Mouse (Mus musculus) hindbrain, embryonic 16.5 days (tissue): Measurements from ENCODE around the gene Dnmt3a. TPM values are rescaled to one million over a fixed set of nuclear protein-coding genes. Genes with fewer than 3 reads are reported as not detected.
A peak's percentile ranks its signal among the peaks of the same experiment; 100 is the strongest.

ENCODE experiments used
- ATAC-seq: fragments of 200-750 bp; cut with Nextera tagmentation; 2 replicates; pipeline ENCODE4 v1.8.0; 2017; ENCODE audit warnings: moderate TSS enrichment, moderate library complexity
- H3K27ac ChIP-seq: fragments of 300-500 bp; sonication (generic); 2 replicates; pipeline ENCODE4 v1.5.1; 2014; ENCODE audit warnings: low read depth, mild to moderate bottlenecking, control low read depth, low read length, moderate library complexity
- H3K27me3 ChIP-seq: fragments of 300-500 bp; sonication (generic); replicated peaks from 2 replicates; pipeline ENCODE4 v1.6.1; 2014; ENCODE audit warnings: low read length; ENCODE audit not compliant: control insufficient read depth, insufficient read depth
- H3K36me3 ChIP-seq: fragments of 300-500 bp; sonication (generic); 2 replicates; pipeline ENCODE4 v1.6.1; 2014; ENCODE audit warnings: mild to moderate bottlenecking, low read length, moderate library complexity, mixed read lengths; ENCODE audit not compliant: control insufficient read depth, insufficient read depth
- H3K4me1 ChIP-seq: fragments of 300-500 bp; sonication (generic); 2 replicates; pipeline ENCODE4 v1.6.1; 2014; ENCODE audit warnings: low read depth, low read length; ENCODE audit not compliant: control insufficient read depth, insufficient read depth
- H3K4me2 ChIP-seq: fragments of 300-500 bp; sonication (generic); 2 replicates; pipeline ENCODE4 v1.6.1; 2014; ENCODE audit warnings: mild to moderate bottlenecking, low read length, control low read depth, moderate library complexity
- H3K4me3 ChIP-seq: fragments of 300-500 bp; sonication (generic); 2 replicates; pipeline ENCODE4 v1.5.1; 2014; ENCODE audit warnings: mild to moderate bottlenecking, low read length, control low read depth, moderate library complexity
- H3K9ac ChIP-seq: fragments of 300-500 bp; sonication (generic); 2 replicates; pipeline ENCODE4 v1.6.1; 2014; ENCODE audit warnings: low read depth, mild to moderate bottlenecking, control low read depth, low read length, moderate library complexity
- H3K9me3 ChIP-seq: fragments of 300-500 bp; sonication (generic); 2 replicates; pipeline ENCODE4 v1.6.1; 2014; ENCODE audit warnings: mild to moderate bottlenecking, low read length, moderate library complexity; ENCODE audit not compliant: control insufficient read depth
- WGBS: fragments of 180-500 bp; shearing (Covaris S2); extraction: QIAGEN DNeasy Blood & Tissue Kit; methylation state at CpG from one replicate; pipeline ENCODE4 v1.1.7; 2014; 5-methylcytosine and 5-hydroxymethylcytosine counted together
- polyA plus RNA-seq: library from polyadenylated mRNA; unstranded; fragments of >200 nt; fragmentation: Nextera tagmentation; extraction: Ambion mirVana; gene quantifications from 2 replicates; pipeline ENCODE4 v1.2.1, GENCODE M21; 2015

Gene Dnmt3a
- polyA plus RNA-seq, 1 experiment from 2014 or later, result 104 TPM

- H3K4me3 ChIP-seq, result no peak overlapping the region
- no peak for ATAC-seq
- H3K27me3 ChIP-seq, result no peaks in the 10 kb centered on the region
- no peak overlapping the region; the same call in 1 of the 2 replicates for H3K9ac ChIP-seq
- H3K36me3 ChIP-seq, result peaks cover 23% of the 10 kb centered on the region
- 0 out of 2 replicates have a peak overlapping the region, but pooled peaks have one; percentile 48 for H3K27ac ChIP-seq
- H3K4me2 ChIP-seq, result peak overlapping the region; percentile 72
- H3K9me3 ChIP-seq, result no peaks in the 10 kb centered on the region
- 58% methylated on average over 6 of the region's 6 CpGs for WGBS
- peaks cover 45% of the 10 kb centered on the region for H3K4me1 ChIP-seq
Measured at GRCm38 (mm10) chr12:3893335-3893734, 87.5 kb downstream of the Dnmt3a start.

- Histone ChIP-seq H3K9me3 (no peaks in the 10 kb centered on the region), H3K36me3 (peaks cover 31% of the 10 kb centered on the region), H3K4me2 (no peak overlapping the region), H3K27ac (no peak overlapping the region), H3K4me1 (peaks cover 33% of the 10 kb centered on the region), H3K9ac (no peak overlapping the region), H3K4me3 (no peak overlapping the region), H3K27me3 (no peaks in the 10 kb centered on the region)
- no peak for ATAC-seq
- 55% methylated on average over 7 of the region's 7 CpGs for WGBS
Measured at GRCm38 (mm10) chr12:3894525-3894924, 88.7 kb downstream of the Dnmt3a start.

GRCm38 (mm10) chr12:3897057-3897545 lies 91.3 kb downstream of the Dnmt3a start:
- Histone ChIP-seq H3K4me2 (no peak overlapping the region), H3K27ac (no peak overlapping the region), H3K9ac (no peak overlapping the region), H3K36me3 (peaks cover 50% of the 10 kb centered on the region), H3K4me3 (no peak overlapping the region), H3K27me3 (no peaks in the 10 kb centered on the region), H3K9me3 (no peaks in the 10 kb centered on the region), H3K4me1 (peaks cover 16% of the 10 kb centered on the region)
- ATAC-seq, result no peak
- WGBS, result 92% methylated on average over 9 of the region's 9 CpGs

- H3K4me3 ChIP-seq, result no peak overlapping the region
- no peak overlapping the region for H3K4me2 ChIP-seq
- peaks cover 62% of the 10 kb centered on the region for H3K36me3 ChIP-seq
- ATAC-seq, result no peak
- 0 out of 2 replicates have a peak, but pooled peaks cover 3% of the 10 kb centered on the region for H3K4me1 ChIP-seq
- H3K9ac ChIP-seq, result no peak overlapping the region
- H3K9me3 ChIP-seq, result no peaks in the 10 kb centered on the region
- no peak overlapping the region for H3K27ac ChIP-seq
- 94% methylated on average over 2 of the region's 2 CpGs for WGBS
- H3K27me3 ChIP-seq, result no peaks in the 10 kb centered on the region
Measured at GRCm38 (mm10) chr12:3898811-3899210, 93.0 kb downstream of the Dnmt3a start.

GRCm38 (mm10) chr12:3905436-3905835 lies 99.6 kb downstream of the Dnmt3a start:
- Histone ChIP-seq H3K9ac (no peak overlapping the region), H3K4me1 (no peaks in the 10 kb centered on the region), H3K36me3 (peaks cover 42% of the 10 kb centered on the region), H3K27me3 (no peaks in the 10 kb centered on the region), H3K4me2 (no peak overlapping the region), H3K27ac (no peak overlapping the region), H3K4me3 (no peak overlapping the region), H3K9me3 (no peaks in the 10 kb centered on the region)
- no peak for ATAC-seq
- WGBS, result 96% methylated on average over 9 of the region's 9 CpGs

- Histone ChIP-seq H3K4me1 (no peaks in the 10 kb centered on the region), H3K36me3 (peaks cover 40% of the 10 kb centered on the region), H3K4me2 (no peak overlapping the region), H3K27me3 (no peaks in the 10 kb centered on the region), H3K9ac (no peak overlapping the region), H3K4me3 (no peak overlapping the region), H3K27ac (no peak overlapping the region), H3K9me3 (no peaks in the 10 kb centered on the region)
- ATAC-seq, result no peak
Measured at GRCm38 (mm10) chr12:3906308-3906707, 100.5 kb downstream of the Dnmt3a start.

GRCm38 (mm10) chr12:3907008-3907407 lies 101.2 kb downstream of the Dnmt3a start:
- Histone ChIP-seq H3K4me2 (no peak overlapping the region), H3K4me1 (no peaks in the 10 kb centered on the region), H3K27ac (no peak overlapping the region), H3K27me3 (no peaks in the 10 kb centered on the region), H3K9me3 (no peaks in the 10 kb centered on the region), H3K36me3 (peaks cover 33% of the 10 kb centered on the region), H3K9ac (no peak overlapping the region), H3K4me3 (no peak overlapping the region)
- ATAC-seq, result no peak
- WGBS, result 90% methylated on average over 4 of the region's 4 CpGs

- peaks cover 29% of the 10 kb centered on the region for H3K36me3 ChIP-seq
- no peak overlapping the region for H3K4me3 ChIP-seq
- no peak overlapping the region for H3K4me2 ChIP-seq
- WGBS, result 64% methylated on average over 13 of the region's 13 CpGs
- H3K27me3 ChIP-seq, result no peaks in the 10 kb centered on the region
- no peak for ATAC-seq
- no peaks in the 10 kb centered on the region for H3K4me1 ChIP-seq
- H3K9me3 ChIP-seq, result no peaks in the 10 kb centered on the region
- no peak overlapping the region for H3K27ac ChIP-seq
- H3K9ac ChIP-seq, result no peak overlapping the region
Measured at GRCm38 (mm10) chr12:3907418-3907817, 101.6 kb downstream of the Dnmt3a start.

- Histone ChIP-seq H3K9ac (no peak overlapping the region), H3K27me3 (no peaks in the 10 kb centered on the region), H3K4me2 (no peak overlapping the region), H3K27ac (no peak overlapping the region), H3K9me3 (no peaks in the 10 kb centered on the region), H3K4me1 (no peaks in the 10 kb centered on the region), H3K4me3 (no peak overlapping the region), H3K36me3 (peaks cover 11% of the 10 kb centered on the region; the same call in 1 of the 2 replicates)
- WGBS, result 70% methylated on average over 10 of the region's 10 CpGs
- ATAC-seq, result peak; percentile 45
Measured at GRCm38 (mm10) chr12:3910466-3911093, 104.8 kb downstream of the Dnmt3a start.
